Mouse (Mus musculus) liver, postnatal 0 days (tissue): ENCODE measurements around the gene Cep128. TPM values are rescaled to one million over a fixed set of nuclear protein-coding genes. Genes with fewer than 3 reads are reported as not detected.
A peak's percentile ranks its signal among the peaks of the same experiment; 100 is the strongest.

Experiments used
- ATAC-seq: fragments of 200-750 bp; cut with Nextera tagmentation; 2 replicates; pipeline ENCODE4 v1.8.0; 2017; ENCODE audit warnings: mild to moderate bottlenecking, moderate library complexity
- DNase-seq: peaks from one replicate; pipeline ENCODE4 v3.0.0-alpha.2; 2016
- H3K27ac ChIP-seq: fragments of 300-500 bp; sonication (generic); 2 replicates; pipeline ENCODE4 v1.5.1; 2014; ENCODE audit warnings: antibody characterized with exemption, moderate library complexity, mild to moderate bottlenecking, low read depth
- H3K27me3 ChIP-seq: fragments of 300-500 bp; sonication (generic); 2 replicates; pipeline ENCODE4 v1.6.1; 2014; ENCODE audit warnings: low read length, control low read depth, mixed read lengths; ENCODE audit not compliant: insufficient read depth
- H3K36me3 ChIP-seq: fragments of 300-500 bp; sonication (generic); replicated peaks from 2 replicates; pipeline ENCODE4 v1.6.1; 2014; ENCODE audit warnings: mild to moderate bottlenecking, control low read depth, low read length, moderate library complexity, mixed read lengths; ENCODE audit not compliant: insufficient read depth
- H3K4me1 ChIP-seq: fragments of 300-500 bp; sonication (generic); 2 replicates; pipeline ENCODE4 v1.6.1; 2014; ENCODE audit warnings: antibody characterized with exemption, mild to moderate bottlenecking, control low read depth; ENCODE audit not compliant: insufficient read depth
- H3K4me2 ChIP-seq: fragments of 300-500 bp; sonication (generic); 2 replicates; pipeline ENCODE4 v1.6.1; 2014; ENCODE audit warnings: low read depth, mild to moderate bottlenecking, low read length, moderate library complexity, mixed read lengths
- H3K4me3 ChIP-seq: fragments of 300-500 bp; sonication (generic); 2 replicates; pipeline ENCODE4 v1.5.1; 2014; ENCODE audit warnings: low read depth, low read length
- H3K9ac ChIP-seq: fragments of 300-500 bp; sonication (generic); replicated peaks from 2 replicates; pipeline ENCODE4 v1.6.1; 2014; ENCODE audit warnings: mild to moderate bottlenecking, moderate library complexity
- H3K9me3 ChIP-seq: fragments of 300-500 bp; sonication (generic); 2 replicates; pipeline ENCODE4 v1.6.1; 2016; ENCODE audit warnings: mild to moderate bottlenecking, control low read depth, low read length, mixed read lengths
- CTCF ChIP-seq: sonication (generic); IDR thresholded peaks from 2 replicates; pipeline ENCODE4 v1.5.1; 2016; ENCODE audit warnings: antibody characterized with exemption, low read depth
- EP300 ChIP-seq: IDR thresholded peaks from 2 replicates; pipeline ENCODE4 v1.6.1; 2016; ENCODE audit warnings: antibody characterized with exemption, low read depth, mild to moderate bottlenecking
- WGBS: fragments of 180-500 bp; shearing (Covaris S2); extraction: QIAGEN DNeasy Blood & Tissue Kit; methylation state at CpG from one replicate; pipeline ENCODE4 v1.1.7; 2014; ENCODE audit not compliant: insufficient replicate concordance; 5-methylcytosine and 5-hydroxymethylcytosine counted together
- polyA plus RNA-seq: library from polyadenylated mRNA; unstranded; fragments of >200 nt; fragmentation: Nextera tagmentation; extraction: Ambion mirVana; gene quantifications from 2 replicates; pipeline ENCODE4 v1.2.1, GENCODE M21; 2015

Cep128 gene
- polyA plus RNA-seq, 1 experiment from 2014 or later, result 3.7 TPM

- Histone ChIP-seq H3K4me2 (no peak overlapping the region), H3K27me3 (no peaks in the 10 kb centered on the region), H3K9ac (no peak overlapping the region), H3K36me3 (no peaks in the 10 kb centered on the region), H3K27ac (no peak overlapping the region), H3K4me3 (no peak overlapping the region), H3K9me3 (no peaks in the 10 kb centered on the region), H3K4me1 (no peaks in the 10 kb centered on the region)
- no peak for TF ChIP-seq CTCF
- TF ChIP-seq EP300, result no peak
- 78% methylated on average over 4 of the region's 4 CpGs for whole genome bisulfite sequencing
- ATAC-seq, result no peak
- DNase-seq, result no peak
Observed at GRCm38 (mm10) chr12:91041363-91041762, 342.8 kb downstream of the Cep128 start.

- TF ChIP-seq EP300 (no peak), CTCF (no peak)
- DNase-seq (no peak), ATAC-seq (no peak)
- no peaks in the 10 kb centered on the region for H3K4me1 ChIP-seq
- no peak overlapping the region for H3K27ac ChIP-seq
- no peak overlapping the region for H3K9ac ChIP-seq
- no peaks in the 10 kb centered on the region for H3K9me3 ChIP-seq
- H3K36me3 ChIP-seq, result no peaks in the 10 kb centered on the region
- 87% methylated on average over 7 of the region's 7 CpGs for WGBS
- H3K4me2 ChIP-seq, result no peak overlapping the region
- H3K27me3 ChIP-seq, result no peaks in the 10 kb centered on the region
- H3K4me3 ChIP-seq, result no peak overlapping the region
Observed at GRCm38 (mm10) chr12:91040267-91040905, 343.8 kb downstream of the Cep128 start.

GRCm38 (mm10) chr12:91029116-91029515, 355.1 kb downstream of the Cep128 start:
- Histone ChIP-seq H3K9me3 (no peaks in the 10 kb centered on the region), H3K9ac (no peak overlapping the region), H3K4me3 (no peak overlapping the region), H3K27me3 (no peaks in the 10 kb centered on the region), H3K4me2 (no peak overlapping the region), H3K27ac (no peak overlapping the region), H3K4me1 (0 out of 2 replicates have a peak, but pooled peaks cover 3% of the 10 kb centered on the region), H3K36me3 (no peaks in the 10 kb centered on the region)
- WGBS, result 77% methylated on average over 5 of the region's 5 CpGs
- TF ChIP-seq EP300 (no peak), CTCF (no peak)
- DNase-seq (no peak), ATAC-seq (no peak)

- ATAC-seq, result peak; percentile 81
- H3K4me3 ChIP-seq, result no peak overlapping the region
- no peaks in the 10 kb centered on the region for H3K9me3 ChIP-seq
- H3K4me1 ChIP-seq, result 0 out of 2 replicates have a peak, but pooled peaks cover 3% of the 10 kb centered on the region
- H3K36me3 ChIP-seq, result no peaks in the 10 kb centered on the region
- H3K27ac ChIP-seq, result peak overlapping the region; percentile 75
- H3K4me2 ChIP-seq, result no peak overlapping the region
- TF ChIP-seq EP300, result no peak
- TF ChIP-seq CTCF, result no peak
- peak; percentile 15 for DNase-seq
- H3K9ac ChIP-seq, result no peak overlapping the region
- WGBS, result 62% methylated on average over 9 of the region's 9 CpGs
- H3K27me3 ChIP-seq, result no peaks in the 10 kb centered on the region
Observed at GRCm38 (mm10) chr12:91027681-91028080, 356.5 kb downstream of the Cep128 start.

GRCm38 (mm10) chr12:91027100-91027499, 357.1 kb downstream of the Cep128 start:
- ATAC-seq, result peak; percentile 94
- Histone ChIP-seq H3K9ac (no peak overlapping the region), H3K27me3 (no peaks in the 10 kb centered on the region), H3K27ac (peak overlapping the region; percentile 46), H3K4me2 (no peak overlapping the region), H3K4me3 (no peak overlapping the region), H3K4me1 (0 out of 2 replicates have a peak, but pooled peaks cover 3% of the 10 kb centered on the region), H3K36me3 (no peaks in the 10 kb centered on the region), H3K9me3 (no peaks in the 10 kb centered on the region)
- WGBS, result 66% methylated on average over 4 of the region's 4 CpGs
- no peak for TF ChIP-seq CTCF
- no peak for TF ChIP-seq EP300
- peak; percentile 16 for DNase-seq

- DNase-seq (no peak), ATAC-seq (no peak)
- Histone ChIP-seq H3K9me3 (no peaks in the 10 kb centered on the region), H3K4me3 (no peak overlapping the region), H3K27me3 (no peaks in the 10 kb centered on the region), H3K36me3 (no peaks in the 10 kb centered on the region), H3K27ac (no peak overlapping the region), H3K4me2 (no peak overlapping the region), H3K4me1 (no peaks in the 10 kb centered on the region), H3K9ac (no peak overlapping the region)
- no peak for TF ChIP-seq EP300
- TF ChIP-seq CTCF, result no peak
- WGBS, result 87% methylated on average over 6 of the region's 6 CpGs
Observed at GRCm38 (mm10) chr12:91015075-91015474, 369.1 kb downstream of the Cep128 start.
